Mouse (Mus musculus): Measurements from ENCODE around the gene Wdr25.

DNA sequence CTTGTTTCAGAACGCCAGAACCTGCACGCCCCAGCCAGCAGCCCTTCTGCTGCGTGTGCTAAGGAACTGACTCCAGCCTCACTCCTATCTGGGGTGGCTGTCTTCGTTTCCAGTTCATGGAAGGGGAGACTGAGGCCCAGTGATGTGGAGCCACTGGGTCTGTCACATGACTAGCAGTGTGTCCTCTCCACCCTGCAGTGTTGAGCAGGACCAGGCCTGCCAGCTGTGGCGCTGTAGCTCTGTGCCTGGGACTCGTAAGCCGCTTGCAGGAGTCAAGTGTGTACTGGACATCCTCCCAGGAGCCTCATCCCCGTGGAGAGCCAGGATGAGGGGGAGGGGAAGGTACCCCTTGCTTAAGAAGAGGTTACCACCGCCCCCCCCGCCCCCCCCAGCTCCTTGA is 86.5 kb downstream of the Wdr25 start:
- no peak for TF ChIP-seq POLR2A (IDR thresholded peaks at IDR 0.05; ENCODE audit: borderline replicate concordance, extremely low read depth, low read depth, low read length)
- TF ChIP-seq CTCF (IDR thresholded peaks at IDR 0.05; ENCODE audit: insufficient read depth, low read length), result no peak
